Mouse (Mus musculus) kidney, embryonic 16.5 days (tissue): ENCODE results near the gene Maats1. TPM values are rescaled to one million over a fixed set of nuclear protein-coding genes. Genes with fewer than 3 reads are reported as not detected.
"Not testable (repeated sequence)": the region's sequence is repeated elsewhere in the genome, so short reads cannot be mapped to it uniquely, and the experiment has no call there.

Experiments
- ATAC-seq: fragments of 200-750 bp; cut with Nextera tagmentation; 2 replicates; pipeline ENCODE4 v1.8.0; 2017; ENCODE audit warnings: moderate TSS enrichment; ENCODE audit not compliant: low FRiP score, low TSS enrichment
- H3K27ac ChIP-seq: fragments of 300-500 bp; sonication (generic); 2 replicates; pipeline ENCODE4 v1.5.1; 2014; ENCODE audit warnings: low read length
- H3K27me3 ChIP-seq: fragments of 300-500 bp; sonication (generic); 2 replicates; pipeline ENCODE4 v1.6.1; 2014; ENCODE audit warnings: low read length, control low read depth, mixed read lengths; ENCODE audit not compliant: insufficient read depth
- H3K36me3 ChIP-seq: fragments of 300-500 bp; sonication (generic); 2 replicates; pipeline ENCODE4 v1.6.1; 2014; ENCODE audit warnings: low read length, control low read depth, mixed read lengths; ENCODE audit not compliant: insufficient read depth
- H3K4me1 ChIP-seq: fragments of 300-500 bp; sonication (generic); 2 replicates; pipeline ENCODE4 v1.6.1; 2014; ENCODE audit warnings: low read length, control low read depth, mixed read lengths; ENCODE audit not compliant: insufficient read depth
- H3K4me2 ChIP-seq: fragments of 300-500 bp; sonication (generic); replicated peaks from 2 replicates; pipeline ENCODE4 v1.6.1; 2014; ENCODE audit warnings: low read depth, low read length
- H3K4me3 ChIP-seq: fragments of 300-500 bp; sonication (generic); 2 replicates; pipeline ENCODE4 v1.5.1; 2014; ENCODE audit warnings: mild to moderate bottlenecking, low read length
- H3K9ac ChIP-seq: fragments of 300-500 bp; sonication (generic); replicated peaks from 2 replicates; pipeline ENCODE4 v1.6.1; 2014; ENCODE audit warnings: low read length
- H3K9me3 ChIP-seq: fragments of 300-500 bp; sonication (generic); 2 replicates; pipeline ENCODE4 v1.6.1; 2016; ENCODE audit warnings: low read length, control low read depth
- WGBS: fragments of 180-500 bp; shearing (Covaris S2); extraction: QIAGEN DNeasy Blood & Tissue Kit; methylation state at CpG from one replicate; pipeline ENCODE4 v1.1.7; 2014; 5-methylcytosine and 5-hydroxymethylcytosine counted together
- polyA plus RNA-seq: library from polyadenylated mRNA; unstranded; fragments of >200 nt; fragmentation: Nextera tagmentation; extraction: Ambion mirVana; gene quantifications from 2 replicates; pipeline ENCODE4 v1.2.1, GENCODE M21; 2015

Gene Maats1
- polyA plus RNA-seq, 1 experiment from 2014 or later = 0.26 TPM

GRCm38 (mm10) chr16:38338077-38338476, 3.9 kb downstream of the Maats1 start:
- H3K27me3 ChIP-seq, H3K4me1 ChIP-seq, ATAC-seq, H3K36me3 ChIP-seq, H3K4me2 ChIP-seq, H3K27ac ChIP-seq, H3K4me3 ChIP-seq, H3K9ac ChIP-seq, H3K9me3 ChIP-seq: not testable (repeated sequence)
- WGBS = 89% methylated on average over 4 of the region's 4 CpGs

GRCm38 (mm10) chr16:38334431-38334830, 7.5 kb downstream of the Maats1 start:
- no peak for ATAC-seq
- WGBS = 29% methylated on average over 6 of the region's 6 CpGs
- H3K9ac ChIP-seq = no peak overlapping the region
- no peak overlapping the region for H3K4me2 ChIP-seq
- H3K27ac ChIP-seq = no peak overlapping the region
- H3K36me3 ChIP-seq = no peaks in the 10 kb centered on the region
- no peaks in the 10 kb centered on the region for H3K4me1 ChIP-seq
- H3K27me3 ChIP-seq = no peaks in the 10 kb centered on the region
- no peak overlapping the region for H3K4me3 ChIP-seq
- no peaks in the 10 kb centered on the region for H3K9me3 ChIP-seq

GRCm38 (mm10) chr16:38329340-38329739, 12.6 kb downstream of the Maats1 start:
- no peaks in the 10 kb centered on the region for H3K27me3 ChIP-seq
- no peaks in the 10 kb centered on the region for H3K4me1 ChIP-seq
- 89% methylated on average over 3 of the region's 3 CpGs for WGBS
- ATAC-seq = no peak
- H3K9ac ChIP-seq = no peak overlapping the region
- H3K36me3 ChIP-seq = no peaks in the 10 kb centered on the region
- no peak overlapping the region for H3K27ac ChIP-seq
- H3K4me3 ChIP-seq = no peak overlapping the region
- H3K9me3 ChIP-seq = no peaks in the 10 kb centered on the region
- no peak overlapping the region for H3K4me2 ChIP-seq

- H3K36me3 ChIP-seq = no peaks in the 10 kb centered on the region
- WGBS = 84% methylated on average over 11 of the region's 11 CpGs
- no peaks in the 10 kb centered on the region for H3K27me3 ChIP-seq
- H3K27ac ChIP-seq = no peak overlapping the region
- no peak overlapping the region for H3K4me3 ChIP-seq
- H3K9me3 ChIP-seq = no peaks in the 10 kb centered on the region
- no peak for ATAC-seq
- H3K4me1 ChIP-seq = no peaks in the 10 kb centered on the region
- no peak overlapping the region for H3K9ac ChIP-seq
- no peak overlapping the region for H3K4me2 ChIP-seq
These were observed 15.1 kb downstream of the Maats1 start for GRCm38 (mm10) chr16:38326778-38327397.

DNA sequence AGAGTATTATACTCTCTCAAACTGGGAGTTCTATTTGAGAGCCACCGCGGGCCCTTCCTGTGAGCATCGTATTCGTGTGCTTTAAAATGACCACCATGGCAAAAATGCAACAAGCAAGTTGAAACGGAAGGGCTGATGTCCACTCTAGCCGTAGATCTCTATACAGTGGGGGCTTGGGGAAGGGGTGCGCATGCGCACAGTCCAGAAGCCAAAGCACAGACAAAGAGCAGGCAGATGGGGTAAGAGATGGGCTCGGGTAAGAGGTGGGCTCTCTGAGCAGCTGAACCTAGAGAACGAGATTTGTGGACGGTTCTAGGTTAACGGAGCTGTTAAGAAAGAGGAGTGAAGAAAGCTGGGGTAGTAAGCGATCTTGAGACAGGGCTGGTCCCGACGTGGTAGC, 17.6 kb downstream of the Maats1 start:
- WGBS = 93% methylated on average over 15 of the region's 15 CpGs
- ATAC-seq = no peak
- Histone ChIP-seq H3K4me2 (no peak overlapping the region), H3K27me3 (no peaks in the 10 kb centered on the region), H3K9me3 (no peaks in the 10 kb centered on the region), H3K9ac (no peak overlapping the region), H3K27ac (no peak overlapping the region), H3K4me1 (no peaks in the 10 kb centered on the region), H3K4me3 (no peak overlapping the region), H3K36me3 (no peaks in the 10 kb centered on the region)

- H3K27me3 ChIP-seq = no peaks in the 10 kb centered on the region
- H3K9ac ChIP-seq = no peak overlapping the region
- H3K4me2 ChIP-seq = 0 out of 2 replicates have a peak overlapping the region, but pooled peaks have one; percentile 19
- H3K4me3 ChIP-seq = no peak overlapping the region
- 31% methylated on average over 17 of the region's 17 CpGs for WGBS
- H3K9me3 ChIP-seq = no peaks in the 10 kb centered on the region
- no peaks in the 10 kb centered on the region for H3K4me1 ChIP-seq
- H3K27ac ChIP-seq = no peak overlapping the region
- no peaks in the 10 kb centered on the region for H3K36me3 ChIP-seq
- no peak for ATAC-seq
These were observed 20.4 kb downstream of the Maats1 start for GRCm38 (mm10) chr16:38321452-38321935.

DNA sequence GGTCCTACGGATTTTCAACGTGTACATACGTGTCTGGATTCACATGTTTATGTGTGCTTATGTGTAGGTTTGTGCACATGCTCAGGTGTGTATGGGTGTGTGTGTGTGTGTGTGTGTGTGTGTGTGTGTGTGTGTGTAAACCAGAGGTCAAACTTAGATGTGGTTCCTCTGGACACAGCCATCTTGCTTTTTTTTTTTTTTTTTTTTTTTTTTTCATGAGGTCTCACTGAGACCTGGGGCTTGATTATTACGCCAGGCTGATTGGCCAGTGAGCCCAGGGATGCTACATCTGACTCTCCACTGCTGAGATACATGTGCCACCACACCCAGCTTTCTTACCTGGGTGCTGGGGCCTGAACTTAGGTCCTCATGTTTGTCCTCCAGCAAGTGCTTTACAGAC, 22.9 kb downstream of the Maats1 start:
- WGBS = 88% methylated on average over 4 of the region's 4 CpGs
- Histone ChIP-seq H3K4me3 (no peak overlapping the region), H3K36me3 (no peaks in the 10 kb centered on the region), H3K9me3 (no peaks in the 10 kb centered on the region; the same call in 1 of the 2 replicates), H3K27me3 (no peaks in the 10 kb centered on the region), H3K9ac (no peak overlapping the region), H3K4me1 (no peaks in the 10 kb centered on the region), H3K4me2 (no peak overlapping the region), H3K27ac (no peak overlapping the region)
- no peak for ATAC-seq

DNA sequence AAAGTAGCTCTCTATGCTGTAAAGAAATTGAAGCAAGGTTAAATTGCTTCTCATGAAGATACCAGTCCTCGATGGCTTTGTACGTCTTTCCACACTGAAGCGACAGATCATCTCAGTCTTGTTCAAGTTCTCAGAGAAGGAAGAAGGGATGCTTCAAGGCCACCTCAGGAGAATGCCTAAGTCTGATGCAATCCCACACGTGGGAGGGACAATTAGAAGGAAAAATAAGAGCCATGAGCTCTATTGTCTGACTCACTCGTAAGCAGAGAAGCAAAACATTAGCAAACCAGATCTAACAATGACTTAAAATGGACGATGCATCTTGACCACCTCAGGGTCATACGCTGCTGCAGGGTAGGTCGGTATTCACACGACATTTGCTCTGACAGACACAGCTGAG, 23.5 kb downstream of the Maats1 start:
- ATAC-seq = no peak
- no peaks in the 10 kb centered on the region for H3K27me3 ChIP-seq
- WGBS = 67% methylated on average over 9 of the region's 9 CpGs
- H3K9ac ChIP-seq = no peak overlapping the region
- no peak overlapping the region for H3K4me3 ChIP-seq
- no peaks in the 10 kb centered on the region; the same call in 1 of the 2 replicates for H3K9me3 ChIP-seq
- H3K4me2 ChIP-seq = no peak overlapping the region
- H3K27ac ChIP-seq = no peak overlapping the region
- no peaks in the 10 kb centered on the region for H3K36me3 ChIP-seq
- no peaks in the 10 kb centered on the region for H3K4me1 ChIP-seq

DNA sequence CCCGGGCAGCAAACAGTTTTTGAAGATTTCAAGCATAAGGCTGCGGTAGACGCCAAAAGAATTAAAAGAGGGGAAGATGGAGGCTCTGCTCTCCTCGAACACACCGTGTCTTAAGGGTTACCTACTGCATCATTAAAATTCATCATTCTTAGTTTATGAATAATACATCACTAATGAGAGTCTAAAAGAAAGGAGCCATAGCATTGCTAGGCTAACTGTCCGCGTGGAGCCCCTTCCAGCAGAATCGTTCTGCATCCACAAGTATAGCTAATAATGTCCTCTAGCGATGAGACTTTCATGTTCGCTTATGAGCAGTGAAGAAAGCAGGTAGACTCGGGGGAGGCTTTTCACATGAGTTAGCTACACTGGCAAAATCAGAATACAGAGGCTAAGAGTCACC, 33.7 kb downstream of the Maats1 start:
- 83% methylated on average over 11 of the region's 11 CpGs for WGBS
- Histone ChIP-seq H3K4me1 (peaks cover 18% of the 10 kb centered on the region), H3K9ac (no peak overlapping the region), H3K27me3 (no peaks in the 10 kb centered on the region), H3K4me2 (no peak overlapping the region), H3K36me3 (no peaks in the 10 kb centered on the region), H3K9me3 (no peaks in the 10 kb centered on the region), H3K27ac (no peak overlapping the region), H3K4me3 (no peak overlapping the region)
- no peak for ATAC-seq

DNA sequence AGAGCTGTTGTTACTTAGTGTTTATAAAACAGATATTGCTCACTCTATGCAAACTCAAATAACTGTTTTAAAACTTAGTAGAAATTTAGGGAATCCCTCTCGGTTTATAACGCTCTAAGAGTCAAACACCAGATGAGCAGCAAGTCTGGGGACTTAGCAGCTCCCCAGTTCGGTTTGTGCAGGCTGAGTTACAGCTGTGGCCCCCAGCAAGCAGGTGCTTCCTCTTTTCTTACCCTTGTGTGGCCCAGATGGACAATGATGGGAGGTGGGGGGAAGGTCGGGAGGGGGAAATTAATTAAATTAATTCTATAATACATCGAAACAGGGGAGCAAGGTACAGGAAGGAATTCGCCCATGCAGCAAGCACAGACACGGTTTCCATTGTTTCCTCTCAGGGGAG, 34.3 kb downstream of the Maats1 start:
- no peak for ATAC-seq
- H3K9ac ChIP-seq = no peak overlapping the region
- no peaks in the 10 kb centered on the region for H3K36me3 ChIP-seq
- H3K27me3 ChIP-seq = no peaks in the 10 kb centered on the region
- H3K9me3 ChIP-seq = no peaks in the 10 kb centered on the region
- no peak overlapping the region for H3K27ac ChIP-seq
- H3K4me3 ChIP-seq = no peak overlapping the region
- no peak overlapping the region for H3K4me2 ChIP-seq
- H3K4me1 ChIP-seq = peaks cover 18% of the 10 kb centered on the region
- 42% methylated on average over 7 of the region's 7 CpGs for WGBS
